Mouse (Mus musculus): ENCODE measurements at regions not wholly inside any gene's neighbourhood (a gene's known extent, or its start where the extent isn't known, plus 50 kb on each side); places are given as distances from the start of the nearest gene placed in this dataset.

DNA sequence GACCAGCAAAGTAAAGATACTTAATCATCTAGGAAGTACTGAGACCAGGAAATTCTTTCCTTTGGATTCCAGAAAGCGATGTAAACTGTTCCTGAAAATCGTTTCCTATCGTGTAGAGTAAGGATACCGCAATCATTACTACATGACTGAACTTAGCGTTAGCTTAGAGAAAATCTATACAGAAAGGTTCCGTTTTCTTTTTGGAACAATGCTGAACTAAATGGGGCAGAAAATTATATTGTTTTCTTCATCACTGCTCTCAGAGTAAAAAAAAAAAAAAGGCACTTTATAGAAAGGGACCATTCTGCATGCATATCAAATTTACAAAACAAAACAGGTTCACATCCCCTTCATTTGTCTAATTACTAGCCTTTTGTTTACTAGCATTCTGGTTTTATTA is 713.0 kb downstream of the Rfpl4b start:
- 68% methylated on average over 6 of the region's 6 CpGs for WGBS
- H3K79me2 ChIP-seq (replicated peaks; ENCODE audit: control insufficient read depth, insufficient read depth, low read length): no peaks in the 10 kb centered on the region
- H3K9ac ChIP-seq (ENCODE audit: low read depth, low read length): no peak overlapping the region
- H3K36me3 ChIP-seq (ENCODE audit: control insufficient read depth, insufficient read depth, low read length): no peaks in the 10 kb centered on the region
- no peak overlapping the region for H3K4me3 ChIP-seq
- no peak for DNase-seq
- H3K27me3 ChIP-seq (ENCODE audit: control insufficient read depth, insufficient read depth, low read length): no peaks in the 10 kb centered on the region
- TF ChIP-seq CTCF (IDR thresholded peaks at IDR 0.05) (no peak), POLR2A (IDR thresholded peaks at IDR 0.05; ENCODE audit: insufficient read depth, low read depth, low read length) (no peak), EP300 (IDR thresholded peaks at IDR 0.05; ENCODE audit: insufficient read depth, low read depth, low read length) (no peak)
- intact Hi-C loops (cut with DNase I): no loop called here
- H3K27ac ChIP-seq: no peak overlapping the region
- no peaks in the 10 kb centered on the region for H3K4me1 ChIP-seq (ENCODE audit: control insufficient read depth, insufficient read depth, low read length)

DNA sequence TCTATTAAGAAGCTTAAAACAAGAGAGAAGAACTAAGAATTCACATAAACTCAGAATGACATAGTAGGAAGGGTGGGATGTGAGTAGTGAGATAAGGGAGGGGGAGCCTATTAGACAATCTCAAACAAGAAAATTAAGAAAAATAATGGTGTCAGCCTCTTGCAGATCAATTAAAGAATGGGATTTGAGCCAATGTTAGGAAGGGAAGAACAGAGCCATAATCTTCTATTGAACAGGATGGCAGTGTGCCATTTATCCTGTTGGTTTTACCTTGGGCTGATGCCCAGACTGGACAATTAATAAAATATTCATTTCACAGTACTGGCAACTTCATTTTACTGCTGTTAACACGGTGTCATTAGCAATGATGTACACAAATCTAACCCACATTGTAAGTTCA is 718.0 kb downstream of the Rfpl4b start:
- Histone ChIP-seq H3K4me1 (ENCODE audit: control insufficient read depth, insufficient read depth, low read length) (no peaks in the 10 kb centered on the region), H3K9ac (ENCODE audit: low read depth, low read length) (no peak overlapping the region), H3K79me2 (replicated peaks; ENCODE audit: control insufficient read depth, insufficient read depth, low read length) (no peaks in the 10 kb centered on the region), H3K36me3 (ENCODE audit: control insufficient read depth, insufficient read depth, low read length) (no peaks in the 10 kb centered on the region), H3K4me3 (no peak overlapping the region), H3K27ac (no peak overlapping the region), H3K27me3 (ENCODE audit: control insufficient read depth, insufficient read depth, low read length) (no peaks in the 10 kb centered on the region)
- no peak for DNase-seq
- 23% methylated on average over 1 of the region's 1 CpGs for WGBS
- no peak for TF ChIP-seq CTCF (IDR thresholded peaks at IDR 0.05)
- TF ChIP-seq EP300 (IDR thresholded peaks at IDR 0.05; ENCODE audit: insufficient read depth, low read depth, low read length): no peak
- no peak for TF ChIP-seq POLR2A (IDR thresholded peaks at IDR 0.05; ENCODE audit: insufficient read depth, low read depth, low read length)
- intact Hi-C loops (cut with DNase I): no loop called here

DNA sequence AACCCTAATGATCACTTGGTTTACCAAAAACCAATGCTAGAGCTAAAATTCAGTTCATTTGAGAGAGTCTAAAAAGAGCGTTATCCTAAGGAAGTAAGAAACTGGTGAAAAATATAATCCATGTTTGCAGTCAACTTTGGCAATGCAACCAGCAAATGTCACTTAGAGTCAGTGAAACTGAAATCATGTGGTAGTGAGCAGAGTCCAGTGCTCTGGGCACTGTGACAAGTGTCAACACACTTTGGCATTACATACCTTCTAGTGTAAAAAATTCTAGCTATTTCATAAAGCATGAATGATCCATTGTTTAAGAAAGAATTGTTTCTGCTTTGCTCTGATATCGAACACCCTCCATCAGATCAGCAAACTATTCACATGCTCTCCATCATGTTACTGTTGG is 743.1 kb downstream of the Rfpl4b start:
- H3K4me3 ChIP-seq: no peak overlapping the region
- H3K4me1 ChIP-seq (ENCODE audit: control insufficient read depth, insufficient read depth, low read length): no peaks in the 10 kb centered on the region
- TF ChIP-seq EP300 (IDR thresholded peaks at IDR 0.05; ENCODE audit: insufficient read depth, low read depth, low read length) (no peak), POLR2A (IDR thresholded peaks at IDR 0.05; ENCODE audit: insufficient read depth, low read depth, low read length) (no peak), CTCF (IDR thresholded peaks at IDR 0.05) (no peak)
- H3K27me3 ChIP-seq (ENCODE audit: control insufficient read depth, insufficient read depth, low read length): no peaks in the 10 kb centered on the region
- no peaks in the 10 kb centered on the region for H3K36me3 ChIP-seq (ENCODE audit: control insufficient read depth, insufficient read depth, low read length)
- no peak overlapping the region for H3K9ac ChIP-seq (ENCODE audit: low read depth, low read length)
- intact Hi-C loops (cut with DNase I): no loop called here
- no peaks in the 10 kb centered on the region for H3K79me2 ChIP-seq (replicated peaks; ENCODE audit: control insufficient read depth, insufficient read depth, low read length)
- 72% methylated on average over 2 of the region's 2 CpGs for WGBS
- DNase-seq: no peak
- no peak overlapping the region for H3K27ac ChIP-seq

DNA sequence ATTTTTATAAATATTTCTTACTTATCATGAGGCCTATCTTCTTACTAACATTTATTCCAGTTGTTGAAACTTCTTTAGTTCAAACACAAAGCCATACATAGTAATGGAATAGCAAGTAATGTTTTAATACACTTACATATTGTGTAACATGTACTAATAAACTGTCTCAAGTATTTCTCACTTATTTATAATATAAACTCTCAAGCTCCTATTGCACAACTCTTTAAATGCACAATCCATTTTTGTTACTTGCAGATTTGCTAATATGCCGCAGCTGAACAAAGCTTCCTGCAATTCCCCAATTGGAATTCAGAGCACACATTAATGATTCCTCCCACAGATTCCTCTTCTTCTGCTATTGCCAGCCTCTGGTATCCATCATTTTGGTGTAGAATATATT is 749.2 kb downstream of the Rfpl4b start:
- Histone ChIP-seq H3K9ac (ENCODE audit: low read depth, low read length) (no peak overlapping the region), H3K27me3 (ENCODE audit: control insufficient read depth, insufficient read depth, low read length) (no peaks in the 10 kb centered on the region), H3K27ac (no peak overlapping the region), H3K36me3 (ENCODE audit: control insufficient read depth, insufficient read depth, low read length) (no peaks in the 10 kb centered on the region), H3K79me2 (replicated peaks; ENCODE audit: control insufficient read depth, insufficient read depth, low read length) (no peaks in the 10 kb centered on the region), H3K4me3 (no peak overlapping the region), H3K4me1 (ENCODE audit: control insufficient read depth, insufficient read depth, low read length) (no peaks in the 10 kb centered on the region)
- TF ChIP-seq EP300 (IDR thresholded peaks at IDR 0.05; ENCODE audit: insufficient read depth, low read depth, low read length): no peak
- no peak for TF ChIP-seq CTCF (IDR thresholded peaks at IDR 0.05)
- no peak for TF ChIP-seq POLR2A (IDR thresholded peaks at IDR 0.05; ENCODE audit: insufficient read depth, low read depth, low read length)
- intact Hi-C loops (cut with DNase I): no loop called here
- 78% methylated on average over 1 of the region's 1 CpGs for WGBS
- DNase-seq: no peak

DNA sequence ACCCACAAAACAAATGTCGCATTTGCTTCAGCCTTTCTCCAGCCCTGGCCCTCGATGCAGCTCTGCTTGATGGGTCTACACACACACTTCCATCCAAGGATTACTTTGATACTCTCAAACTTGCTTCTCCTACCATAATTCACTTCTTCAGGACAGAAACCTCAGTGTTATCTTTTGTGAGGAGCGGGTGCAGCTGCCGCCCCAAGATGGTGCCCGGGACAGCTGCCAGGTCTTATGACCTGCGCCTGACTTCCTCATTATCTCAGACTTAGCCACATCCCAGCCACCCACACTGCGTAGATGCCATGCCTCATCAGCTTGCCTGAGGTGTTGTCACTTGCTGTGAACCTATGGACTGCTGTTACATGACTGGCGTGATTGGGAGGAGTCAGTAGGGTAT is 762.5 kb downstream of the Rfpl4b start:
- WGBS: 82% methylated on average over 8 of the region's 8 CpGs

DNA sequence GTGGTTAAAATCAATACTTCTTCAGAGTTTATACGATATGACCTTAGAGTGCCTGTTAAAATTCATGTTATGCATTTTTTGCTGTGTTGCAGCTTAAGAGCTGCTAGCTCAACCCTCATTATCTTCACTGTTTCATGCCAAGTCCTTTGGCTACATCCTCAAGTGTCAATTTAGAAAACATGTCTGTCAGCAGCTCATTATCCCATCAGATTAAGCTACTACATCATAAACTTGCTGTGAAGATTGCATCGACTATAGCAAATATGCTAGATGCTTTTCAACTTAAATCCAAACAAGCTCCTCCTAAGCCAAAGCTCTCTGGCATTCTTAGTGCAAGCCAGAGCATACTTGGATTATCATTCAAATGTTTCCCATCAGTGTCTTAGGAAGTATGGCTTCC is 811.1 kb downstream of the Rfpl4b start:
- Histone ChIP-seq H3K4me1 (ENCODE audit: control insufficient read depth, insufficient read depth, low read length) (no peaks in the 10 kb centered on the region), H3K27me3 (ENCODE audit: control insufficient read depth, insufficient read depth, low read length) (no peaks in the 10 kb centered on the region), H3K27ac (no peak overlapping the region), H3K4me3 (no peak overlapping the region), H3K36me3 (ENCODE audit: control insufficient read depth, insufficient read depth, low read length) (no peaks in the 10 kb centered on the region), H3K9ac (ENCODE audit: low read depth, low read length) (no peak overlapping the region), H3K79me2 (replicated peaks; ENCODE audit: control insufficient read depth, insufficient read depth, low read length) (no peaks in the 10 kb centered on the region)
- WGBS: 55% methylated on average over 2 of the region's 2 CpGs
- DNase-seq: no peak
- intact Hi-C loops (cut with DNase I): no loop called here
- TF ChIP-seq POLR2A (IDR thresholded peaks at IDR 0.05; ENCODE audit: insufficient read depth, low read depth, low read length) (no peak), EP300 (IDR thresholded peaks at IDR 0.05; ENCODE audit: insufficient read depth, low read depth, low read length) (no peak)

More for the DNA sequence above, 762.5 kb downstream of the Rfpl4b start:
- no peaks in the 10 kb centered on the region for H3K27me3 ChIP-seq (ENCODE audit: control insufficient read depth, insufficient read depth, low read length)
- no peak overlapping the region for H3K4me3 ChIP-seq
- intact Hi-C loops (cut with DNase I): no loop called here
- H3K79me2 ChIP-seq (replicated peaks; ENCODE audit: control insufficient read depth, insufficient read depth, low read length): no peaks in the 10 kb centered on the region
- no peak for TF ChIP-seq POLR2A (IDR thresholded peaks at IDR 0.05; ENCODE audit: insufficient read depth, low read depth, low read length)
- no peak for TF ChIP-seq CTCF (IDR thresholded peaks at IDR 0.05)
- TF ChIP-seq EP300 (IDR thresholded peaks at IDR 0.05; ENCODE audit: insufficient read depth, low read depth, low read length): no peak
- H3K9ac ChIP-seq (ENCODE audit: low read depth, low read length): no peak overlapping the region
- H3K4me1 ChIP-seq (ENCODE audit: control insufficient read depth, insufficient read depth, low read length): no peaks in the 10 kb centered on the region
- DNase-seq: no peak
- H3K27ac ChIP-seq: no peak overlapping the region
- H3K36me3 ChIP-seq (ENCODE audit: control insufficient read depth, insufficient read depth, low read length): no peaks in the 10 kb centered on the region
